Mouse (Mus musculus) embryo, embryonic 11 days (tissue): ENCODE results near the gene Agap3.

Source experiments
- DNase-seq: peaks from one replicate; pipeline ENCODE4 v3.0.0-alpha.2; 2015

Agap3 gene

DNA sequence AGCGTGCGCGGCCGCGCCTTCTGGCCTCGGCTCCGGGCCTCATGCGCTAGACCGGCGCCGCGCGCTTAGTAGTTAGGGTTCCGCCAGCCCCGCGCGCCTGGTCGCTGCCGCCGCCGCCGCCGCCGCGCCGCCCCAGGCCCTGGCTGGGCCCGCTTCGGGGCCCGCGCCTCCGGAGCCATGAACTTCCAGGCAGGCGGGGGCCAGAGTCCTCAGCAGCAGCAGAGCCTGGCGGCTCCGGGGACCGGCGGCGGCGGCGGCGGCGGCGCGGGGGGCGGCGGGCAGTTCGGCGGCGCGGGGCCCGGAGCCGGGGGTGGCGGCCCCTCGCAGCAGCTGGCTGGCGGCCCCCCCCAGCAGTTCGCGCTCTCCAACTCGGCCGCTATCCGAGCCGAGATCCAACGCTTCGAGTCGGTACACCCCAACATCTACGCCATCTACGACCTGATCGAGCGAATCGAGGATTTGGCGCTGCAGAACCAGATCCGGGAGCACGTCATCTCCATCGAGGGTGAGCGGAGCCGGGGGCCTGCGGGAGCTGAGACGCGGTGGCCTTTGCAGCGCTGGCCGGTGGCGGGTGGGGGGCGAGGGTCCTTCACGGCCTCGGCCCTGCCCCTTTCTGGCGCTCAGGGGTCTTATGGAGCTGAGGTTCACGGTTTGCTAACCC is at the start of gene Agap3:
Agap3 (plus strand) TSS at position 148 of the 661 bp plus-strand sequence.
- peak; percentile 61 for DNase-seq

GRCm38 (mm10) chr5:24404594-24405360 is 47.2 kb upstream of the Agap3 start:
- no peak for DNase-seq

- no peak for DNase-seq
Measured at GRCm38 (mm10) chr5:24405389-24405876, 46.5 kb upstream of the Agap3 start.

DNA sequence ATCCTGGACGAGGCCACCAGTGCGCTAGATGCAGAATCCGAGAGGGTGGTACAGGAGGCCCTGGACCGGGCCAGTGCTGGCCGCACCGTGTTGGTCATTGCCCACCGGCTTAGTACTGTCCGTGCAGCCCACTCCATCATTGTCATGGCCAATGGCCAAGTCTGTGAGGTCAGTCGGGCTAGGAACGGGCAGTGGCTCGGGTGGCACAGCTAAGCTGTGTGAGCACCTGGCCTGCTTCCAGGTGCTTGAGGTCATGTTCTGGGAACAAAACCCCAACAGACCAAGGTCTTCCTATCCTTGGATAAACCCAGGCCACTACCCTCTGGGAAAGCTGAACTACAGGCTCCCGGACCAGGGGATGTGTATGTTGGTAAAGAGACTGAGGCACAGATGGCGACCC is 43.3 kb upstream of the Agap3 start:
- DNase-seq: no peak

DNA sequence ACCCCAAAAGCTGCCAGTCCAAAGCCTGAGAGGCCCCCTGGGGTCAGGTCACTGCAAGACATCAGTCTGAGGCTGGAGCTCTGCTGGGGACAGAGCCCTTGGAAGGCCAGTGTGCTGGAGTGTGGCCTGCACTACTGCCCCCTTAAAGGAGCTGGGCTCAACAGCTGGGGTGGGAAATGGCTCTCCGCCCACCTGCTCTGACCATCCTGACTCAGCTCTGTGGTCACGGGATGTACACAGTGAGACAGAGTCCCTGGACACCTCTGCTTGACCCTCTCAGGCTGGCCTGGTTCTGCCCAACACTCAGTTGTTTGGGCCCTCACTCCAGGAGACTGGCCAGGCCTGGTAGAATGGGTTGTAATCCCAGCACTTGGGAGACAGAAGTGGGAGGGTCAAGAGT is 42.5 kb upstream of the Agap3 start:
- no peak for DNase-seq

DNA sequence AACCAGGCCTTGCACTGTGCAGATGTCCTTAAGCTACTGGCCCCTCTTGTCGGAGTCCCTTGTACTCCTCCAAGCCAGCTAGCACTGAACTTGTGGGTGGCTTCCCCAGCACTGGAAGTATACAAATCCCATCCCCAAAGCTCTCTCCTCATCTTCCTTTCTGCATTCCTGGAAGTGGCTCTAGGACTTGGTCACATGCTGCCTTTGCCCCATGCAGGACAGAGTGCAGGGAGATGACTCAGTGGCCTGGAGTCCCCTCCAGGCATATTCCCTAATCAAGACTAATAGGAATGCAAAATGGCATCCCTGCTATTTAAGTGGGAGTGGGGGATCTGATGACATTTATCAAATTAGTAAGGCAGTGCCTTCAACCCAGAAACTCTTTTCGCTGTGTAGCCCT is 39.9 kb upstream of the Agap3 start:
- DNase-seq: no peak

GRCm38 (mm10) chr5:24413042-24413693 is 38.8 kb upstream of the Agap3 start, which contains the start of gene Asic3:
TSS of gene Asic3 (plus strand) at chr5:24413392.
- DNase-seq: peak; percentile 28

DNA sequence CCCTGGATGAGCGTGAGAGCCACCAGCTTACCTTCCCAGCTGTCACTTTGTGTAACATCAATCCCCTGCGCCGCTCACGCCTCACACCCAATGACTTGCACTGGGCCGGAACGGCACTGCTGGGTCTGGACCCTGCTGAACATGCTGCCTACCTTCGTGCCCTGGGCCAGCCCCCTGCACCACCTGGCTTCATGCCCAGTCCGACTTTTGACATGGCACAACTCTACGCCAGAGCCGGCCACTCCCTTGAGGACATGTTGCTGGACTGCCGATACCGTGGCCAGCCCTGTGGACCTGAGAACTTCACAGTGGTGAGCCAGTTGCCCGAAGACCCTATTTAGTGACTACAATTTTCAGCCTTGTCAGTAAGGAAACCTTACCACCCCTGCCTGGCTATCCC is 38.0 kb upstream of the Agap3 start:
- DNase-seq: no peak

DNA sequence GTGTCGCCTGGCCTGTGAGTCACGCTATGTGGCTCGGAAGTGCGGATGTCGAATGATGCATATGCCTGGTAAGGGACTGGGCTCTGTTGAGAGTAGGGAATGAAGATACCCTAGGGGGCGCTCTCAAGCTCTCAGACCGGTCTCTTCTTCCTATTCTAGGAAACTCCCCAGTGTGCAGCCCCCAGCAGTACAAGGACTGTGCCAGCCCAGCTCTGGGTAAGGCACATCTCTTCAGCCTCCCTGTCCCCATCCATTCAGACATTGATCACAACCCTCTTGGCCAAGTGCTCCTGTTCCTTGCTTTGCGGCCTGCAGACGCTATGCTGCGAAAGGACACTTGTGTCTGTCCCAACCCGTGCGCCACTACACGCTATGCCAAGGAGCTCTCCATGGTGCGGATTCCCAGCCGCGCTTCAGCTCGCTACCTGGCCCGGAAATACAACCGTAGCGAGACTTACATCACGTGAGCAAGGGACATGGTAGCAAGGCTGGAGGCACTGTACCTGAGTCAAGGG is 35.7 kb upstream of the Agap3 start:
- peak; percentile 81 for DNase-seq

- no peak for DNase-seq
Measured at GRCm38 (mm10) chr5:24417587-24417986, 34.4 kb upstream of the Agap3 start.

DNA sequence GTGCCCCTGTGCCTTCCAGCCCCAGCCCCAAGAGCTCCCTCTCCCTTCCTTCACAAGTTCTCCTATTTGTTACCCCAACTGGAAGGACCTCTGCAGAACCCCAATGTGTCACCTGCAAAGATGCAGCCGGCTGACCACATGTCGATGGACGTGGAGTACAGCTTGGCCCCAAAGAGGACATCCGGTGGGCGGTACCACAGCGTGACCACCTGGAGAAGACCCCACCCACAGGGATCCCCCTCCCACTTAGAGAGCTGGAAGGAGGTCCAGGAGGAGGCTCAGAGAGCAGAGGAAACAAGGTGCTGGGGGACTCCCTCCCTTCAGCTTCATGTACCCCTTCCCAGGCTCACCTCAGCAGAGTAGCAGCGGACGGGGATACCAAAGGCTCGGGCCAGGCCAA is 31.6 kb upstream of the Agap3 start:
- no peak for DNase-seq

DNA sequence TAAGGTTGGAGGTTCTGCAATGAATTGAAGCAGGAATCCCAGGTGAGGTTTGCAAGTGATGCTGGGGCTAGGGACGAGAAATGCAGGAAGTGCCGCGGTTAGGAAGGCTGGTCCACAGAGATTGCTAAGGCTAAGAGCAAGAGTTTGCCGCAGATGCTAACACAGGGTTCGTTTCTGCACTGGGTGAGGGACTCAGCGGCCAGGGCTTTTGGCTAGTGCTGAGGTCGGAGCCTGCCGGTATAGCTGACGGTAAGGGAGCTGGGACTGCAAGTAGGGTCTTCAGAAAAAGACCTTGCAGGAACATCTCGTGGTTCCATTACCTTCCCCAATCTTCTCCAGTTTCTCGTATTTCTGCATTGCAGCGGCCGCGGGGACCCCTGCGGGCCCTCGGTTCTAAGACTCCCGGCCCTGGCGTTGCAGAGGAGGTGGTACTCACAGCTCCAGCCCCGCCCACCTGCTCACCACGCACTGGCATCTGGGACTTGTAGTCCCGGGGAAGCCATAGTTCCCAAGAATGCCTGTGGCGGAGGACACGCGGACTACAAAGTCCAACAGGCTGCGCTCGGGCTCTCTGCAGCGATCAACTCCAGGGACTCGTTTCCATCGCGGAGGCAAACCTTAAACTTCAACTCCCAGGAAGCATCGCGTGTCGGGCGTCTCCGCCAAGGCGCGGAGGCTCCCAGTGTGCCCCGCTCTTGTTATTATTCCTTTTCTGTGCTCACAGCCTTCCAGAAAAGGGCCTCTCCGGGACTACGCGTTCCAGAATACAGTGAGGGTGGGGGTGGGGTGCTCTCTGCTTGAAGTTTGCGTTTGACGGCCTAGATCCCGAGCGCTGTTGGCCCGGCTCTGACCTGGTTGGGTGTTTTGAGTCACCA is 28.6 kb upstream of the Agap3 start, which contains the start of the genes Cdk5 and Slc4a2:
Cdk5 (minus strand) TSS at position 402 of the 875 bp plus-strand sequence.
Slc4a2 (plus strand) TSS at position 709 of the 875 bp plus-strand sequence.
- peak; percentile 100 for DNase-seq

- peak; percentile 16 for DNase-seq
Measured at GRCm38 (mm10) chr5:24424004-24424781, 27.8 kb upstream of the Agap3 start.

- peak; percentile 95 for DNase-seq
Measured at GRCm38 (mm10) chr5:24424861-24425411, 27.0 kb upstream of the Agap3 start.

DNA sequence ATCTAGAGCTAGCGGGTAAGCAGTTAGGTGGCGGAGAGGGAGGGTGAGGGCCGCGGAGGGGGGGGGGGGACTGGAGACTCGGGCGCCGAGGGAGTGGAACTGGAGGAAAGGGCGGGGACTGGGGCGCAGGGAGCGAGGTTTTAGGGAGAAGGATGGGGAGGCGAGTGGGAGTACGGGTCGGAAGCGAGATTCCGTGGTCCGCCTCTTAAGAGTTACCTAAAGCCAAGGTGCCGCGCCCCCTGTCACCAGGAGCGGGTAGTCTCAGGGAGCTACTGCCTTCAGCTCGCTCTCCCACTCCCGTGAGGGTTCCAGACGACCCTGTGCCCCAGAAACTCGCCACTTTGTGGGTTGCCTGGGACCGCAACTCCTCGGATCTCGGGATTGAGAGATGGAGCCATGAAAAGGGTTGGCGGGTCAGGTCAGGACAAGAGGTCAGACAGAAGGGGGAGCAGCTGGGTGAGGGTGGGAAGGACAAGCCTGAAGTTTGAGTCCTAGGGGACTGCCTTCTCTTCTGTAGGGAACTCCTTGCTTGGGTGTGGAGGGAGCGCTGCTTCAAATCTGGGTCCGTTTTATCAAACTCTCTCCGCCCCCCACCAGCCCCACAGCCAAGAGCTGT is 26.4 kb upstream of the Agap3 start:
- DNase-seq: peak; percentile 72

DNA sequence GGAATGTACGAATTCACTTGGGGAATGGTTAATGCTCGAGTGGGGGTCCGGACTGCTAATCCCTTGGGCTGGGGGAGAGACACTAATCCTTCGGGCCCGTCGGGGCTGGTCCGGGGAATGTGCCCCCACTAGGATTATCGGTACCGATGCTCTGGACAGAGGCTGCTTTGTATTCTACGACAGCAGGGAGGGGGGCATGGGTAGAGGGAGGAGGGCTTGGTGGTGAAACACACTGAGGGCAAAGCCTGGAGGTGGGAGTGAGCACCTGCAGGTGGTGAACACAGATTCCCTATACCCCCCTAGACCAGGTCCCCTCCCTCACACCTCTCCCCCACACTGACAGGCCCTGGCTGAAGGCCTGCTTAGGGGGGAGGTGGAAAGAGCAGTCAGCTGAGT is 25.9 kb upstream of the Agap3 start:
- peak; percentile 41 for DNase-seq

GRCm38 (mm10) chr5:24426556-24427284 is 25.3 kb upstream of the Agap3 start:
- no peak for DNase-seq

GRCm38 (mm10) chr5:24427285-24427633 is 24.7 kb upstream of the Agap3 start:
- no peak for DNase-seq

GRCm38 (mm10) chr5:24427981-24428402 is 24.0 kb upstream of the Agap3 start:
- DNase-seq: peak; percentile 59

DNA sequence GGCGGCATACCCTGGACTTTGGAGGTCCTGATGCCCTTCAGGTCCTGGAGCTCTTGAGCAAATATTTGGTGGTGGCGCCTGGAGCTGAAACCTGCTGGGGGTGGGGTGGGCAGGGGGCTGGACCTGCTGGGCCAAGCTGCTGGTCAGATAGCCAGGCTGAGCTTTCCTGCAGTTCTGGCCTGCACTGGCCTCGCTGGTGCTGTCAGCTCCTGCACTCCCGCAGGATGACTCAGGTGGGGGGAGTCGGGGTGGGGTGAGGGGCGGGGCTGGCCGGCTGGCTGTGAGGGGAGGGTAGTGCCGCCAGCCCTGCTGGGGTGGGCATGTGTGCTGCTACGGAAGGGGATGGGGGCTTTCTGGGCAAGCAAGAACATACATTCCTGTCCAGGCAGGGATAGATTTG is 23.4 kb upstream of the Agap3 start:
- DNase-seq: peak; percentile 23
